Mouse (Mus musculus): ENCODE results near the gene Zfp11. TPM values are rescaled to one million over a fixed set of nuclear protein-coding genes. Genes with fewer than 3 reads are reported as not detected.

Zfp11 gene
- 4.4 TPM for polyA plus RNA-seq (2014; fragmentation: Illumina TruSeq; extraction: RNeasy Lipid Tissue Mini Kit (QIAGEN cat#74804); ENCODE audit: low read depth, low replicate concordance)

GRCm38 (mm10) chr5:129670036-129670458 is at the start of gene Zfp11:
Zfp11 (minus strand) TSS chr5:129670099.

DNA sequence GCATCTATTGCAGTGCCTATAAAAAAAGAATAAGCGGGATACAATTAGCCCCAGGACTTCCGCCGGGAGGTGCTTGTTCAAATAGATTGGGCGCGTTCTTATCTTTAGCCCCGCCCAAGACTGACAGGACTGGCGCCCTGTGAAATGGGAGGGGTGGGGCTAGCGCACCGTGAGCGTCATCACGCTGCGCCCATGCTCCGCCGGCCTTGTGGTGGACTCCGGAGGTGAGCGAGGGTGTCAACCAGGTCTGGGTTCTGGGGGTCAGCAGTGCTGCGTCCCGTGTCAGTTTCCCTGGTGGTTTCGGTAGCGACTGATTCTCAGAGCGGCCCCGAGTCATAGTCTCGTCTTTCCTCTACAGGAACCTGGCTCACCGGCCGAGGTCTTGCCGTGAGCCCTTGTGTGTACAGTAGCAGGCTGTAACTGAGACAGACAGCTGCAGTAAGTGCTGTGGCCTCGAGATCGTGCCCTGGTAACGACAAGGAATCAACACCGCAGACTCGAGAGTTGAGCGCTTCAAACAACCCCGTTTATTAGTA is 45.5 kb upstream of the Zfp11 start, which contains the start of gene Mrps17:
Gene Mrps17 (plus strand): TSS at position 172 of the 536 bp plus-strand sequence.

GRCm38 (mm10) chr5:129708412-129708811 is 38.5 kb upstream of the Zfp11 start, which contains the start of gene Sept14:
Sept14 (minus strand) TSS chr5:129708512.

Other genes starting within 250 kb of the Zfp11 start
- 27.9 TPM for gene Sfswap, start 168.9 kb downstream of the Zfp11 start, polyA plus RNA-seq (2014; fragmentation: Illumina TruSeq; extraction: RNeasy Lipid Tissue Mini Kit (QIAGEN cat#74804); ENCODE audit: low read depth, low replicate concordance)
- gene Mmp17, start 85.9 kb downstream of the Zfp11 start, polyA plus RNA-seq (2014; fragmentation: Illumina TruSeq; extraction: RNeasy Lipid Tissue Mini Kit (QIAGEN cat#74804); ENCODE audit: low read depth, low replicate concordance): 0.08 TPM
- not detected for gene Sept14, start 38.4 kb upstream of the Zfp11 start, polyA plus RNA-seq (2014; fragmentation: Illumina TruSeq; extraction: RNeasy Lipid Tissue Mini Kit (QIAGEN cat#74804); ENCODE audit: low read depth, low replicate concordance)
- gene Mrps17, start 45.4 kb upstream of the Zfp11 start, polyA plus RNA-seq (2014; fragmentation: Illumina TruSeq; extraction: RNeasy Lipid Tissue Mini Kit (QIAGEN cat#74804); ENCODE audit: low read depth, low replicate concordance): 68.5 TPM
- gene Nipsnap2, start 55.0 kb upstream of the Zfp11 start, polyA plus RNA-seq (2014; fragmentation: Illumina TruSeq; extraction: RNeasy Lipid Tissue Mini Kit (QIAGEN cat#74804); ENCODE audit: low read depth, low replicate concordance): 79.5 TPM
- gene Psph, start 117.3 kb upstream of the Zfp11 start, polyA plus RNA-seq (2014; fragmentation: Illumina TruSeq; extraction: RNeasy Lipid Tissue Mini Kit (QIAGEN cat#74804); ENCODE audit: low read depth, low replicate concordance): 9.8 TPM
- 4.6 TPM for gene Sumf2, start 176.9 kb upstream of the Zfp11 start, polyA plus RNA-seq (2014; fragmentation: Illumina TruSeq; extraction: RNeasy Lipid Tissue Mini Kit (QIAGEN cat#74804); ENCODE audit: low read depth, low replicate concordance)
- gene Chchd2, start 217.4 kb upstream of the Zfp11 start, polyA plus RNA-seq (2014; fragmentation: Illumina TruSeq; extraction: RNeasy Lipid Tissue Mini Kit (QIAGEN cat#74804); ENCODE audit: low read depth, low replicate concordance): 776 TPM
- 2.1 TPM for gene Zbed5, start 225.6 kb upstream of the Zfp11 start, polyA plus RNA-seq (2014; fragmentation: Illumina TruSeq; extraction: RNeasy Lipid Tissue Mini Kit (QIAGEN cat#74804); ENCODE audit: low read depth, low replicate concordance)
- gene Phkg1, start 228.4 kb upstream of the Zfp11 start, polyA plus RNA-seq (2014; fragmentation: Illumina TruSeq; extraction: RNeasy Lipid Tissue Mini Kit (QIAGEN cat#74804); ENCODE audit: low read depth, low replicate concordance): 0.36 TPM
- 5.8 TPM for gene Nupr1l, start 238.4 kb upstream of the Zfp11 start, polyA plus RNA-seq (2014; fragmentation: Illumina TruSeq; extraction: RNeasy Lipid Tissue Mini Kit (QIAGEN cat#74804); ENCODE audit: low read depth, low replicate concordance)

All from kidney, adult 10 weeks (tissue).